9 mouse cellular contexts compared by ENCODE assay signal in the genomic region with DNA sequence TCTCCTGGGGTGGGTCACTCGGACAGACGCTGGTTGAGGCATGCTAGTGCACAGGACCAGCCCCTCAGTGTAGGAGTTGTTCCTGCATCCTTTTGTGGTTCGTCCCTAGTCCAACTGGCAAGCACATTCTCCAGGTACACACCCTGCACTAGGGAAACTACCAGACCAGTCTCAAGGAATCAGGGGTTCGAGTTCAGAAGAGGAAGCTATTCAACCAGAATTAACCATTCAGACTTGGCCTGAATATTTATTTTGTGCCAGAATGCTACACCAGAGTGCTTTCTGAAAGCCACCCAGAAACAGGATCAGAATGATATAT. TPM values are rescaled to one million over a fixed set of nuclear protein-coding genes. Genes with fewer than 3 reads are reported as not detected.
A peak's percentile ranks its signal among the peaks of the same experiment; 100 is the strongest.
DNase-seq lines count a peak whose midpoint lies in the region; ATAC-seq and TF ChIP-seq lines count a peak whose summit lies in the region.
"Had no signal": no experiment of that assay in that cellular context is flagged by ENCODE, and none has a peak within 500 bp of the region (broad histone marks: within the 10 kb centered on the region; RNA-seq: fewer than 3 reads in every experiment).

No protein-coding gene starts in this region.

- no peak; a peak in 1 of 4 replicates for TF ChIP-seq POLR2A in MEL (IDR thresholded peaks at IDR 0.05; ENCODE audit: control insufficient read depth in 1 of 2, insufficient read depth in 1 of 2, low read depth in 1 of 2, low read length in 2 of 2, poor library complexity in 1 of 2)

- H3K79me2 ChIP-seq in MEL (ENCODE audit: control insufficient read depth, insufficient read depth, low read length, poor library complexity) = peaks cover 23% of the 10 kb centered on the region

- peak overlapping the region; percentile 81 for H3K9ac ChIP-seq in heart, embryonic 16.5 days (ENCODE audit: low read length)
- peak overlapping the region; percentile 71 for H3K9ac ChIP-seq in MEL (ENCODE audit: control insufficient read depth, low read depth, low read length, poor library complexity, severe bottlenecking)
- H3K9ac ChIP-seq in hindbrain, embryonic 12.5 days = peak overlapping the region; percentile 80
- H3K9ac ChIP-seq in midbrain, embryonic 11.5 days (ENCODE audit: low read length) = peak overlapping the region; percentile 57

- H3K4me3 ChIP-seq in heart, embryonic 16.5 days (ENCODE audit: low read length) = peak overlapping the region; percentile 88
- peak overlapping the region; percentile 57 to 92 for H3K4me3 ChIP-seq in MEL (ENCODE audit: control insufficient read depth in 1 of 2, insufficient read depth in 1 of 2, low read depth in 2 of 2, low read length in 2 of 2)
- H3K4me3 ChIP-seq in hindbrain, embryonic 12.5 days = peak overlapping the region; percentile 72
- H3K4me3 ChIP-seq in midbrain, embryonic 11.5 days (ENCODE audit: low read depth, low read length) = peak overlapping the region; percentile 39

- H3K4me1 ChIP-seq in heart, embryonic 16.5 days (ENCODE audit: control insufficient read depth, insufficient read depth, low read length) = peaks cover 8% of the 10 kb centered on the region
- peaks cover 8 to 12% of the 10 kb centered on the region in 2 experiments; a peak in 2 of 4 replicates for H3K4me1 ChIP-seq in MEL (ENCODE audit: control insufficient read depth in 1 of 2, insufficient read depth in 2 of 2, low read length in 2 of 2)
- peaks cover 15% of the 10 kb centered on the region for H3K4me1 ChIP-seq in hindbrain, embryonic 12.5 days
- H3K4me1 ChIP-seq in midbrain, embryonic 11.5 days (ENCODE audit: control insufficient read depth, insufficient read depth, low read length) = peaks cover 5% of the 10 kb centered on the region

- no peak for TF ChIP-seq RAD21 in MEL (IDR thresholded peaks at IDR 0.05; ENCODE audit: low read depth, low read length)

- peak overlapping the region; percentile 91 for H3K4me2 ChIP-seq in heart, embryonic 16.5 days (ENCODE audit: low read depth, low read length)
- peak overlapping the region; percentile 93 for H3K4me2 ChIP-seq in hindbrain, embryonic 12.5 days (replicated peaks)
- H3K4me2 ChIP-seq in midbrain, embryonic 11.5 days = peak overlapping the region; percentile 95

- no peak for ATAC-seq in heart, embryonic 16.5 days (replicated peaks; ENCODE audit: extremely low read depth, insufficient read depth, low FRiP score)
- ATAC-seq in hindbrain, embryonic 12.5 days (ENCODE audit: low FRiP score) = no peak
- no peak for ATAC-seq in midbrain, embryonic 11.5 days (ENCODE audit: low FRiP score)

- H3K9me3 ChIP-seq in heart, embryonic 16.5 days (replicated peaks; ENCODE audit: control insufficient read depth, low read length) = no peaks in the 10 kb centered on the region
- H3K9me3 ChIP-seq in MEL (replicated peaks; ENCODE audit: insufficient read depth, low read length) = no peaks in the 10 kb centered on the region
- no peaks in the 10 kb centered on the region for H3K9me3 ChIP-seq in hindbrain, embryonic 12.5 days (replicated peaks)
- H3K9me3 ChIP-seq in midbrain, embryonic 11.5 days (ENCODE audit: control insufficient read depth, low read length) = no peaks in the 10 kb centered on the region

- H3K27me3 ChIP-seq in heart, embryonic 16.5 days (ENCODE audit: control insufficient read depth, insufficient read depth, low read length) = no peaks in the 10 kb centered on the region
- no peaks in the 10 kb centered on the region for H3K27me3 ChIP-seq in MEL (ENCODE audit: control insufficient read depth in 1 of 2, insufficient read depth in 2 of 2, low read length in 2 of 2)
- no peaks in the 10 kb centered on the region for H3K27me3 ChIP-seq in hindbrain, embryonic 12.5 days
- H3K27me3 ChIP-seq in midbrain, embryonic 11.5 days (ENCODE audit: control insufficient read depth, insufficient read depth, low read length) = no peaks in the 10 kb centered on the region

- TF ChIP-seq CTCF in MEL (IDR thresholded peaks at IDR 0.05 in 2 of 3, conservative IDR thresholded peaks at IDR 0.05 in 1 of 3; ENCODE audit: control insufficient read depth in 1 of 3, insufficient read depth in 1 of 3, low read depth in 2 of 3, low read length in 3 of 3, poor library complexity in 1 of 3, severe bottlenecking in 1 of 3) = no peak

- WGBS in heart, embryonic 16.5 days = 10% methylated on average over 4 of the region's 4 CpGs
- WGBS in hindbrain, embryonic 12.5 days = 6% methylated on average over 4 of the region's 4 CpGs
- 10% methylated on average over 4 of the region's 4 CpGs for WGBS in midbrain, embryonic 11.5 days

- TF ChIP-seq EP300 in MEL (IDR thresholded peaks at IDR 0.05; ENCODE audit: low read depth in 1 of 2, low read length in 2 of 2) = no peak

- peak overlapping the region; percentile 60; the same call in 1 of the 2 replicates for H3K27ac ChIP-seq in heart, embryonic 16.5 days (ENCODE audit: low read length)
- H3K27ac ChIP-seq in MEL (ENCODE audit: control insufficient read depth, low read depth, low read length) = peak overlapping the region; percentile 56
- H3K27ac ChIP-seq in hindbrain, embryonic 12.5 days = peak overlapping the region; percentile 55; the same call in 1 of the 2 replicates
- H3K27ac ChIP-seq in midbrain, embryonic 11.5 days (ENCODE audit: low read depth, low read length) = no peak overlapping the region

- DNase-seq in heart, adult 11 months = no peak
- DNase-seq in MEL (ENCODE audit: low read depth, low spot score) = no peak
- DNase-seq in midbrain, embryonic 11.5 days (ENCODE audit: low spot score, missing footprints) = no peak
- no peak for DNase-seq in cerebellum, adult 11-12 months
- no peak for DNase-seq in frontal cortex, postnatal 10 days (ENCODE audit: low spot score in 2 of 2)
- no peak for DNase-seq in spleen, adult 18-20 months

- peaks cover 9% of the 10 kb centered on the region for H3K36me3 ChIP-seq in heart, embryonic 16.5 days (ENCODE audit: control insufficient read depth, insufficient read depth)
- peaks cover 22 to 23% of the 10 kb centered on the region in 2 experiments for H3K36me3 ChIP-seq in MEL (ENCODE audit: control insufficient read depth in 1 of 2, insufficient read depth in 2 of 2, low read length in 2 of 2)
- peaks cover 4% of the 10 kb centered on the region; the same call in 1 of the 2 replicates for H3K36me3 ChIP-seq in hindbrain, embryonic 12.5 days
- H3K36me3 ChIP-seq in midbrain, embryonic 11.5 days (ENCODE audit: control insufficient read depth, insufficient read depth, low read length) = no peaks in the 10 kb centered on the region

TF ChIP-seq in MEL, 35 proteins besides CTCF, POLR2A, EP300 and RAD21:
- TF ChIP-seq USF2 (IDR thresholded peaks at IDR 0.05; ENCODE audit: borderline replicate concordance in 1 of 2, insufficient read depth in 1 of 2, low read depth in 1 of 2, low read length in 2 of 2) = no peak
- no peak for TF ChIP-seq HCFC1 (IDR thresholded peaks at IDR 0.05; ENCODE audit: low read depth, low read length)
- no peak for TF ChIP-seq MAX (IDR thresholded peaks at IDR 0.05; ENCODE audit: low read length)
- 0 out of 2 replicates have a peak, but pooled peaks have one; percentile 55 for TF ChIP-seq E2F4 (IDR thresholded peaks at IDR 0.05; ENCODE audit: borderline replicate concordance, low read depth, low read length)
- TF ChIP-seq MAZ (IDR thresholded peaks at IDR 0.05; ENCODE audit: low read depth, low read length) = no peak
- TF ChIP-seq RCOR1 (IDR thresholded peaks at IDR 0.05; ENCODE audit: low read depth, low read length) = no peak
- TF ChIP-seq USF1 (IDR thresholded peaks at IDR 0.05; ENCODE audit: low read depth, low read length) = no peak
- no peak for TF ChIP-seq MEF2A (IDR thresholded peaks at IDR 0.05; ENCODE audit: extremely low read depth, insufficient replicate concordance, low read depth, low read length, poor library complexity, severe bottlenecking)
- TF ChIP-seq TBP (IDR thresholded peaks at IDR 0.05; ENCODE audit: low read depth, low read length) = peak; percentile 54; the same call in 1 of the 2 replicates
- TF ChIP-seq NELFE (IDR thresholded peaks at IDR 0.05; ENCODE audit: low read depth, low read length) = peak; percentile 58; the same call in 1 of the 2 replicates
- peak; percentile 66; the same call in 1 of the 2 replicates for TF ChIP-seq POLR2AphosphoS2 (IDR thresholded peaks at IDR 0.05; ENCODE audit: low read length)
- TF ChIP-seq POLR2AphosphoS5 (IDR thresholded peaks at IDR 0.05; ENCODE audit: borderline replicate concordance, low read depth, low read length) = no peak
TF ChIP-seq in MEL: peak in this region for 4.

RNA-seq across cellular contexts. Expression of a gene that starts 0.3 kb away (rescaled TPM):
- 16.1 and 16.3 TPM in 2 replicates for polyA plus RNA-seq in heart, embryonic 16.5 days (2015; fragmentation: Nextera tagmentation; extraction: Ambion mirVana)
- total RNA-seq in MEL (2012; rRNA removed) = 23.8 and 25.0 TPM in 2 replicates
- 100 to 1,000 TPM in 1 of 2 experiments, 10 to 100 TPM in 1; 39.5 to 108 TPM for polyA plus RNA-seq in MEL (2012; ENCODE audit: insufficient read depth in 1 of 2, insufficient read length in 2 of 2, low read depth in 1 of 2, low replicate concordance in 2 of 2, missing spikeins in 1 of 2)
- 23.3 and 23.5 TPM in 2 replicates for polyA plus RNA-seq in hindbrain, embryonic 12.5 days (2016; fragmentation: Nextera tagmentation; extraction: Ambion mirVana)
- polyA plus RNA-seq in midbrain, embryonic 11.5 days (2014; fragmentation: Nextera tagmentation; extraction: Ambion mirVana) = 20.0 and 20.5 TPM in 2 replicates

RNA-seq across cellular contexts. Expression of a gene that starts 37.4 kb away (rescaled TPM):
- 28.0 and 31.5 TPM in 2 replicates for polyA plus RNA-seq in heart, embryonic 16.5 days (2015; fragmentation: Nextera tagmentation; extraction: Ambion mirVana)
- 55.9 and 58.3 TPM in 2 replicates for total RNA-seq in MEL (2012; rRNA removed)
- polyA plus RNA-seq in MEL (2012; ENCODE audit: insufficient read depth in 1 of 2, insufficient read length in 2 of 2, low read depth in 1 of 2, low replicate concordance in 2 of 2, missing spikeins in 1 of 2) = 100 to 1,000 TPM in 1 of 2 experiments, 10 to 100 TPM in 1; 50.5 to 463 TPM
- 64.8 and 66.2 TPM in 2 replicates for polyA plus RNA-seq in hindbrain, embryonic 12.5 days (2016; fragmentation: Nextera tagmentation; extraction: Ambion mirVana)
- 53.9 and 58.7 TPM in 2 replicates for polyA plus RNA-seq in midbrain, embryonic 11.5 days (2014; fragmentation: Nextera tagmentation; extraction: Ambion mirVana)

RNA-seq across cellular contexts. Expression of a gene that starts 40.9 kb away (rescaled TPM):
- not detected in 2 replicates for polyA plus RNA-seq in heart, embryonic 16.5 days (2015; fragmentation: Nextera tagmentation; extraction: Ambion mirVana)
- not detected in 2 replicates for total RNA-seq in MEL (2012; rRNA removed)
- not detected for polyA plus RNA-seq in MEL (2012; ENCODE audit: insufficient read depth in 1 of 2, insufficient read length in 2 of 2, low read depth in 1 of 2, low replicate concordance in 2 of 2, missing spikeins in 1 of 2)
- not detected in 2 replicates for polyA plus RNA-seq in hindbrain, embryonic 12.5 days (2016; fragmentation: Nextera tagmentation; extraction: Ambion mirVana)
- polyA plus RNA-seq in midbrain, embryonic 11.5 days (2014; fragmentation: Nextera tagmentation; extraction: Ambion mirVana) = not detected in 2 replicates
- total RNA-seq: common myeloid progenitor, adult 5-6 weeks had no signal
